In genomic region chr9:33404691-33405090, GRCm38 (mm10) we compare ENCODE assay signal across 20 mouse cellular contexts.
DNase-seq lines count a peak whose midpoint lies in the region; ATAC-seq and TF ChIP-seq lines count a peak whose summit lies in the region.
"Had no signal": no experiment of that assay in that cellular context is flagged by ENCODE, and none has a peak within 500 bp of the region (broad histone marks: within the 10 kb centered on the region; RNA-seq: fewer than 3 reads in every experiment).

No protein-coding gene starts in this region.

- H3K4me2 ChIP-seq in CH12.LX (ENCODE audit: insufficient read depth, low read depth, poor library complexity, severe bottlenecking), result no peak overlapping the region
- H3K4me2 ChIP-seq in midbrain, embryonic 16.5 days (ENCODE audit: low read length), result no peak overlapping the region

- dilution Hi-C loops in CH12.LX (cut with MboI; ENCODE audit: extremely low pct_ligation_motif_present, extremely low pct_unique_long_range_greater_than_20kb, low sequenced_read_pairs), result no loop called here

- H3K36me3 ChIP-seq in CH12.LX (replicated peaks in 1 of 2; ENCODE audit: control insufficient read depth in 1 of 2, insufficient read depth in 1 of 2, low read length in 1 of 2) (no peaks in the 10 kb centered on the region), ES-E14 (ENCODE audit: control insufficient read depth, insufficient read depth, low read length, poor library complexity, severe bottlenecking) (no peaks in the 10 kb centered on the region)
- H3K36me3 ChIP-seq in midbrain, embryonic 16.5 days (ENCODE audit: control insufficient read depth, insufficient read depth, low read length), result no peaks in the 10 kb centered on the region
- H3K36me3 ChIP-seq: G1E had no signal

- H3K27me3 ChIP-seq in CH12.LX (replicated peaks), result no peaks in the 10 kb centered on the region
- no peaks in the 10 kb centered on the region for H3K27me3 ChIP-seq in cerebellum, adult 2 months (ENCODE audit: control insufficient read depth, insufficient read depth, low read length)
- no peaks in the 10 kb centered on the region for H3K27me3 ChIP-seq in midbrain, embryonic 16.5 days (ENCODE audit: control insufficient read depth, insufficient read depth, low read depth, low read length)
- H3K27me3 ChIP-seq: Patski had no signal

- H3K4me3 ChIP-seq in CH12.LX (replicated peaks in 1 of 3; ENCODE audit: low read depth in 2 of 3, low read length in 2 of 3, poor library complexity in 1 of 3) (no peak overlapping the region), ES-E14 (ENCODE audit: insufficient read depth in 1 of 2, low read depth in 1 of 2, low read length in 2 of 2, poor library complexity in 1 of 2, severe bottlenecking in 1 of 2) (no peak overlapping the region)
- H3K4me3 ChIP-seq in cerebellum, adult 2 months (replicated peaks; ENCODE audit: insufficient read depth, low read depth, low read length), result no peak overlapping the region
- no peak overlapping the region for H3K4me3 ChIP-seq in midbrain, embryonic 16.5 days (ENCODE audit: low read depth, low read length)

- H3K79me2 ChIP-seq in CH12.LX (replicated peaks; ENCODE audit: control insufficient read depth, extremely low read depth, insufficient read depth, poor library complexity, severe bottlenecking), result no peaks in the 10 kb centered on the region

- DNase-seq in CH12.LX (ENCODE audit: extremely low read depth) (no peak), ES-E14 (ENCODE audit: low read depth, low spot score) (no peak)
- DNase-seq in cerebellum, adult 2 months, result no peak
- DNase-seq: adrenal gland, adult 2 months; adrenal gland, adult 8-10 months; adrenal gland, postnatal 10 days; adrenal gland, postnatal 14 days; adrenal gland, postnatal 25 days; adrenal gland, postnatal 36 days; B cell, adult 2 months; cerebellum, adult 11 months; cerebellum, adult 11-12 months; cerebellum, adult 18-20 months; cerebellum, adult 8-10 months; cerebellum, adult 9-10 months had no signal

- no peak overlapping the region for H3K9ac ChIP-seq in CH12.LX (ENCODE audit: insufficient read depth, low read depth)
- H3K9ac ChIP-seq in ES-E14 (ENCODE audit: insufficient read depth, low read depth, low read length, poor library complexity, severe bottlenecking), result no peak overlapping the region
- no peak overlapping the region for H3K9ac ChIP-seq in midbrain, embryonic 16.5 days (ENCODE audit: low read depth, low read length)

- in situ Hi-C loops in CH12.LX (cut with MboI; ENCODE audit: low pct_ligation_motif_present, low pct_unique_long_range_greater_than_20kb, low sequenced_read_pairs), result no loop called here
- in situ Hi-C loops in ES-E14 (cut with MboI; ENCODE audit: low sequenced_read_pairs in 2 of 2, unreplicated experiment in 2 of 2), result no loop called here

- H3K4me1 ChIP-seq in CH12.LX (ENCODE audit: control insufficient read depth in 1 of 2, insufficient read depth in 2 of 2), result no peaks in the 10 kb centered on the region
- no peaks in the 10 kb centered on the region for H3K4me1 ChIP-seq in ES-E14 (ENCODE audit: control insufficient read depth in 2 of 2, insufficient read depth in 2 of 2, low read length in 2 of 2, poor library complexity in 1 of 2)
- H3K4me1 ChIP-seq in cerebellum, adult 2 months (ENCODE audit: control insufficient read depth, insufficient read depth, low read length), result no peaks in the 10 kb centered on the region
- H3K4me1 ChIP-seq in midbrain, embryonic 16.5 days (ENCODE audit: control insufficient read depth, insufficient read depth, low read length), result no peaks in the 10 kb centered on the region

- WGBS in cerebellum, adult 2 months, result 91% methylated on average over 4 of the region's 4 CpGs
- 89% methylated on average over 4 of the region's 4 CpGs for WGBS in midbrain, embryonic 16.5 days

- H3K27ac ChIP-seq in CH12.LX (ENCODE audit: insufficient read depth, low read depth) (no peak overlapping the region), ES-E14 (ENCODE audit: insufficient read depth, low read depth, low read length, poor library complexity, severe bottlenecking) (no peak overlapping the region)
- no peak overlapping the region for H3K27ac ChIP-seq in cerebellum, adult 2 months (ENCODE audit: insufficient read depth, low read length)
- H3K27ac ChIP-seq in midbrain, embryonic 16.5 days (ENCODE audit: low read length), result no peak overlapping the region

- ATAC-seq in midbrain, embryonic 16.5 days, result no peak
- ATAC-seq: activated CD4-positive, CD25-positive, alpha-beta regulatory T cell, adult 4 months; CD4-positive, CD25-positive, alpha-beta regulatory T cell, adult 4 months; Patski had no signal

- TF ChIP-seq RAD21 in CH12.LX (IDR thresholded peaks at IDR 0.05; ENCODE audit: low read depth, low read length), result no peak

- no peak for TF ChIP-seq POLR2A in CH12.LX (IDR thresholded peaks at IDR 0.05; ENCODE audit: low read depth, low read length)
- TF ChIP-seq POLR2A in cerebellum, adult 2 months (IDR thresholded peaks at IDR 0.05; ENCODE audit: borderline replicate concordance, insufficient read depth, low read length), result no peak

- no peak for TF ChIP-seq CTCF in CH12.LX (conservative IDR thresholded peaks at IDR 0.05 in 1 of 2, IDR thresholded peaks at IDR 0.05 in 1 of 2; ENCODE audit: low read depth in 2 of 2, low read length in 2 of 2)
- TF ChIP-seq CTCF in cerebellum, adult 2 months (IDR thresholded peaks at IDR 0.05; ENCODE audit: borderline replicate concordance, insufficient read depth, low read depth, low read length), result no peak

- H3K9me3 ChIP-seq in CH12.LX (replicated peaks; ENCODE audit: low read length) (peaks cover 4% of the 10 kb centered on the region), ES-E14 (ENCODE audit: control insufficient read depth, insufficient read depth, low read depth, low read length) (no peaks in the 10 kb centered on the region)
- no peaks in the 10 kb centered on the region; the same call in 1 of the 2 replicates for H3K9me3 ChIP-seq in midbrain, embryonic 16.5 days (replicated peaks; ENCODE audit: control insufficient read depth, low read length, poor library complexity, severe bottlenecking)
- H3K9me3 ChIP-seq: G1E had no signal

- no peak for TF ChIP-seq EP300 in CH12.LX (IDR thresholded peaks at IDR 0.05; ENCODE audit: low read length)

TF ChIP-seq in CH12.LX, 34 proteins besides CTCF, POLR2A, EP300 and RAD21:
- no peak for TF ChIP-seq IRF4 (IDR thresholded peaks at IDR 0.05; ENCODE audit: low read depth, low read length)
- peak; percentile 82 for TF ChIP-seq MAFK (IDR thresholded peaks at IDR 0.05; ENCODE audit: insufficient replicate concordance, low read length)
- TF ChIP-seq SIN3A (IDR thresholded peaks at IDR 0.05; ENCODE audit: low read length), result no peak
- no peak for TF ChIP-seq MAZ (IDR thresholded peaks at IDR 0.05; ENCODE audit: low read depth, low read length)
- no peak for TF ChIP-seq ELF1 (IDR thresholded peaks at IDR 0.05; ENCODE audit: low read depth, low read length)

TF ChIP-seq in ES-E14, 5 proteins besides CTCF, POLR2A, EP300 and RAD21:
- TF ChIP-seq ZC3H11A (IDR thresholded peaks at IDR 0.05; ENCODE audit: borderline replicate concordance, low read depth, low read length) (no peak), MAFK (IDR thresholded peaks at IDR 0.05; ENCODE audit: insufficient read depth, low read depth, low read length) (0 out of 2 replicates have a peak, but pooled peaks have one; percentile 50), HCFC1 (IDR thresholded peaks at IDR 0.05; ENCODE audit: borderline replicate concordance, insufficient read depth, low read length) (no peak), ZNF384 (IDR thresholded peaks at IDR 0.05; ENCODE audit: low read depth, low read length) (no peak), CHD2 (IDR thresholded peaks at IDR 0.05; ENCODE audit: low read depth, low read length) (no peak)
